ENCODE assay signal across 18 mouse cellular contexts in genomic region chr5:21844676-21845075, GRCm38 (mm10). TPM values are rescaled to one million over a fixed set of nuclear protein-coding genes. Genes with fewer than 3 reads are reported as not detected.
DNase-seq lines count a peak whose midpoint lies in the region; ATAC-seq and TF ChIP-seq lines count a peak whose summit lies in the region.
"Had no signal": no experiment of that assay in that cellular context is flagged by ENCODE, and none has a peak within 500 bp of the region (broad histone marks: within the 10 kb centered on the region; RNA-seq: fewer than 3 reads in every experiment).

No protein-coding gene starts in this region.

- intact Hi-C loops in left cerebral cortex, postnatal 10 days (cut with DNase I), result no loop called here
- intact Hi-C loops in heart, postnatal 14 days (cut with DNase I), result no loop called here

- no peak for ATAC-seq in CD4-positive, CD25-positive, alpha-beta regulatory T cell, adult 4 months
- ATAC-seq in kidney, embryonic 14.5 days (ENCODE audit: low FRiP score, low TSS enrichment), result no peak
- ATAC-seq: forebrain, embryonic 14.5 days had no signal

- 71% methylated on average over 4 of the region's 4 CpGs for WGBS in kidney, adult 2 months
- 79% methylated on average over 4 of the region's 4 CpGs for WGBS in kidney, embryonic 14.5 days

- TF ChIP-seq POLR2A in kidney, adult 2 months (IDR thresholded peaks at IDR 0.05; ENCODE audit: low read depth, low read length), result no peak

- DNase-seq in CD4-positive, CD25-positive, alpha-beta regulatory T cell, adult 2 months (ENCODE audit: low read depth, low spot score), result peak; percentile 23
- DNase-seq in kidney, adult 2 months, result no peak
- peak; percentile 16 for DNase-seq in retina, embryonic 14.5 days (ENCODE audit: low spot score)
- no peak for DNase-seq in retina, postnatal 1 day
- no peak for DNase-seq in left cerebral cortex, postnatal 10 days (ENCODE audit: extremely low spot score in 1 of 2, low spot score in 2 of 2)
- DNase-seq in heart, postnatal 14 days, result no peak
- DNase-seq: adrenal gland, postnatal 25 days; cerebellum, adult 9-11 months; gastrocnemius, postnatal 36 days; heart, postnatal 4 days; thymus, adult 18-20 months had no signal

- peak; percentile 24; the same call in 1 of the 2 replicates for TF ChIP-seq CTCF in kidney, adult 2 months (conservative IDR thresholded peaks at IDR 0.05; ENCODE audit: insufficient read depth, insufficient read length, low read depth, low read length)

- H3K9me3 ChIP-seq in kidney, embryonic 14.5 days (ENCODE audit: control insufficient read depth, low read length), result no peaks in the 10 kb centered on the region
- H3K9me3 ChIP-seq: embryonic facial prominence, embryonic 12.5 days; kidney, embryonic 15.5 days had no signal

- no peak overlapping the region for H3K4me2 ChIP-seq in kidney, embryonic 14.5 days (replicated peaks; ENCODE audit: low read depth, low read length)
- H3K4me2 ChIP-seq: embryonic facial prominence, embryonic 12.5 days; kidney, embryonic 15.5 days had no signal

- H3K27me3 ChIP-seq in kidney, adult 2 months (replicated peaks; ENCODE audit: control insufficient read depth, insufficient read depth, low read length), result no peaks in the 10 kb centered on the region
- H3K27me3 ChIP-seq in kidney, embryonic 14.5 days (ENCODE audit: control insufficient read depth, insufficient read depth, low read length), result no peaks in the 10 kb centered on the region
- H3K27me3 ChIP-seq: embryonic facial prominence, embryonic 12.5 days; kidney, embryonic 15.5 days had no signal

- no peaks in the 10 kb centered on the region for H3K36me3 ChIP-seq in kidney, adult 2 months (ENCODE audit: control insufficient read depth, insufficient read depth, low read length)
- no peaks in the 10 kb centered on the region for H3K36me3 ChIP-seq in kidney, embryonic 14.5 days (ENCODE audit: control insufficient read depth, insufficient read depth, low read length)
- H3K36me3 ChIP-seq: embryonic facial prominence, embryonic 12.5 days; kidney, embryonic 15.5 days had no signal

- no peak overlapping the region for H3K27ac ChIP-seq in kidney, adult 2 months (ENCODE audit: insufficient read depth, low read depth, low read length)
- H3K27ac ChIP-seq in kidney, embryonic 14.5 days (ENCODE audit: low read depth, low read length), result no peak overlapping the region
- H3K27ac ChIP-seq: embryonic facial prominence, embryonic 12.5 days; kidney, embryonic 15.5 days had no signal

- no peaks in the 10 kb centered on the region for H3K4me1 ChIP-seq in kidney, adult 2 months (ENCODE audit: control insufficient read depth, insufficient read depth, low read length)
- no peaks in the 10 kb centered on the region for H3K4me1 ChIP-seq in kidney, embryonic 14.5 days (ENCODE audit: control insufficient read depth, insufficient read depth, low read length)
- H3K4me1 ChIP-seq: embryonic facial prominence, embryonic 12.5 days; kidney, embryonic 15.5 days had no signal

- no peak overlapping the region for H3K9ac ChIP-seq in kidney, embryonic 14.5 days (ENCODE audit: low read depth, low read length)
- H3K9ac ChIP-seq: embryonic facial prominence, embryonic 12.5 days; kidney, embryonic 15.5 days had no signal

- no peak overlapping the region for H3K4me3 ChIP-seq in kidney, adult 2 months (ENCODE audit: insufficient read depth, low read depth, low read length)
- H3K4me3 ChIP-seq in kidney, embryonic 14.5 days (ENCODE audit: low read length), result no peak overlapping the region
- H3K4me3 ChIP-seq: embryonic facial prominence, embryonic 12.5 days; kidney, embryonic 15.5 days; myocyte had no signal

RNA-seq across cellular contexts. Expression of gene Slc26a5, which starts 20.7 kb away (rescaled TPM):
- not detected for polyA plus RNA-seq in CD4-positive, CD25-positive, alpha-beta regulatory T cell, adult 4 months (2017; shearing (Covaris generic))
- not detected in 2 replicates for polyA plus RNA-seq in kidney, adult 2 months (2012; rRNA removed)
- not detected in 2 replicates for polyA plus RNA-seq in kidney, embryonic 14.5 days (2014; fragmentation: Nextera tagmentation; extraction: Ambion mirVana)
- total RNA-seq in left cerebral cortex, postnatal 10 days (2021), result under 1 TPM; 0.32 to 0.47 TPM
- not detected for total RNA-seq in heart, postnatal 14 days (2021)
- total RNA-seq: adrenal gland, postnatal 25 days; gastrocnemius, postnatal 36 days; heart, postnatal 4 days; megakaryocyte, adult 5-6 weeks had no signal
- polyA plus RNA-seq: forebrain, embryonic 14.5 days; kidney, embryonic 15.5 days; myocyte had no signal

RNA-seq across cellular contexts. Expression of gene Psmc2, which starts 59.6 kb away (rescaled TPM):
- polyA plus RNA-seq in CD4-positive, CD25-positive, alpha-beta regulatory T cell, adult 4 months (2017; shearing (Covaris generic)), result 100 to 1,000 TPM; 147 to 164 TPM
- polyA plus RNA-seq in kidney, adult 2 months (2012; rRNA removed), result 30.7 and 42.3 TPM in 2 replicates
- polyA plus RNA-seq in kidney, embryonic 14.5 days (2014; fragmentation: Nextera tagmentation; extraction: Ambion mirVana), result 174 and 188 TPM in 2 replicates
- total RNA-seq in left cerebral cortex, postnatal 10 days (2021), result 100 to 1,000 TPM; 122 TPM
- total RNA-seq in heart, postnatal 14 days (2021), result 10 to 100 TPM; 89.2 to 94.5 TPM

RNA-seq across cellular contexts. Expression of gene Dnajc2, which starts 59.6 kb away (rescaled TPM):
- 10 to 100 TPM; 30.4 to 37.1 TPM for polyA plus RNA-seq in CD4-positive, CD25-positive, alpha-beta regulatory T cell, adult 4 months (2017; shearing (Covaris generic))
- polyA plus RNA-seq in kidney, adult 2 months (2012; rRNA removed), result 7.2 and 7.5 TPM in 2 replicates
- polyA plus RNA-seq in kidney, embryonic 14.5 days (2014; fragmentation: Nextera tagmentation; extraction: Ambion mirVana), result 92.6 and 99.3 TPM in 2 replicates
- 10 to 100 TPM; 34.8 to 36.1 TPM for total RNA-seq in left cerebral cortex, postnatal 10 days (2021)
- total RNA-seq in heart, postnatal 14 days (2021), result 10 to 100 TPM; 13.5 to 17.6 TPM

Comparison
In these comparisons a context has a peak if more than half of its experiments do, and no peak if none do; other contexts are left out.
1. DNase-seq: peak in CD4-positive, CD25-positive, alpha-beta regulatory T cell, adult 2 months (single experiment) and retina, embryonic 14.5 days (single experiment); none in kidney, adult 2 months (single experiment), retina, postnatal 1 day (single experiment), left cerebral cortex, postnatal 10 days (0 of 2) and heart, postnatal 14 days (0 of 2).